8 mouse cellular contexts compared by ENCODE assay signal in genomic region chrX:75084774-75085508, GRCm38 (mm10). TPM values are rescaled to one million over a fixed set of nuclear protein-coding genes. Genes with fewer than 3 reads are reported as not detected.
DNase-seq lines count a peak whose midpoint lies in the region; ATAC-seq lines count a peak whose summit lies in the region.

Gene Gab3 (minus strand): TSS chrX:75085458.

- H3K4me2 ChIP-seq in forebrain, embryonic 15.5 days (replicated peaks) = peak within 1 kb of the TSS; percentile 59

- DNase-seq in Muller cell, postnatal 12 days (ENCODE audit: inconsistent ontology term) = peak; percentile 69
- peak; percentile 12 to 62 for DNase-seq in cerebellum, adult 18-20 months
- DNase-seq in heart, postnatal 4 days = peak; percentile 58
- peak; percentile 42 for DNase-seq in layer of hippocampus, adult 9-11 months
- DNase-seq in lung, postnatal 25 days (ENCODE audit: low spot score) = peak; percentile 60
- DNase-seq in ovary, postnatal 36 days (ENCODE audit: low spot score) = peak; percentile 51
- DNase-seq in thymus, postnatal 14 days = peak; percentile 71

- H3K4me3 ChIP-seq in forebrain, embryonic 15.5 days = peak within 1 kb of the TSS; percentile 48

- no peaks in the 10 kb centered on the region for H3K4me1 ChIP-seq in forebrain, embryonic 15.5 days

- ATAC-seq in forebrain, embryonic 15.5 days (replicated peaks) = peak; percentile 93

- H3K27me3 ChIP-seq in forebrain, embryonic 15.5 days = no peaks in the 10 kb centered on the region

- H3K9ac ChIP-seq in forebrain, embryonic 15.5 days (replicated peaks) = peak within 1 kb of the TSS; percentile 37

- H3K9me3 ChIP-seq in forebrain, embryonic 15.5 days = no peaks in the 10 kb centered on the region

- H3K27ac ChIP-seq in forebrain, embryonic 15.5 days (replicated peaks) = no peak within 1 kb of the TSS

- H3K36me3 ChIP-seq in forebrain, embryonic 15.5 days = no peaks in the 10 kb centered on the region

- WGBS in forebrain, embryonic 15.5 days = 19% methylated on average over 13 of the region's 17 CpGs

RNA-seq across cellular contexts. Expression of gene Gab3, which starts in this region (rescaled TPM):
- polyA plus RNA-seq in forebrain, embryonic 15.5 days (2015; fragmentation: Nextera tagmentation; extraction: Ambion mirVana) = 0.96 and 1.0 TPM in 2 replicates
- total RNA-seq in heart, postnatal 4 days (2021) = 1 to 10 TPM; 2.0 to 2.5 TPM
